Mouse (Mus musculus) lung, embryonic 14.5 days (tissue): ENCODE results near the gene Fat3. TPM values are rescaled to one million over a fixed set of nuclear protein-coding genes. Genes with fewer than 3 reads are reported as not detected.
A peak's percentile ranks its signal among the peaks of the same experiment; 100 is the strongest.

Experiments
- ATAC-seq: fragments of 200-750 bp; cut with Nextera tagmentation; 2 replicates; pipeline ENCODE4 v1.8.0; 2017; ENCODE audit warnings: mild to moderate bottlenecking, moderate TSS enrichment, moderate library complexity; ENCODE audit not compliant: insufficient read depth
- DNase-seq: peaks from one replicate; pipeline ENCODE4 v3.0.0-alpha.2; 2015
- H3K27ac ChIP-seq: fragments of 300-500 bp; sonication (generic); 2 replicates; pipeline ENCODE4 v1.5.1; 2014; ENCODE audit warnings: low read depth, mild to moderate bottlenecking, moderate library complexity
- H3K27me3 ChIP-seq: fragments of 300-500 bp; sonication (generic); 2 replicates; pipeline ENCODE4 v1.6.1; 2014; ENCODE audit warnings: low read length, control low read depth; ENCODE audit not compliant: insufficient read depth
- H3K36me3 ChIP-seq: fragments of 300-500 bp; sonication (generic); 2 replicates; pipeline ENCODE4 v1.6.1; 2014; ENCODE audit warnings: control low read depth; ENCODE audit not compliant: insufficient read depth
- H3K4me1 ChIP-seq: fragments of 300-500 bp; sonication (generic); 2 replicates; pipeline ENCODE4 v1.6.1; 2014; ENCODE audit warnings: antibody characterized with exemption, control low read depth; ENCODE audit not compliant: insufficient read depth
- H3K4me2 ChIP-seq: fragments of 300-500 bp; sonication (generic); 2 replicates; pipeline ENCODE4 v1.6.1; 2014; ENCODE audit warnings: mild to moderate bottlenecking
- H3K4me3 ChIP-seq: fragments of 300-500 bp; sonication (generic); 2 replicates; pipeline ENCODE4 v1.5.1; 2014; ENCODE audit warnings: low read depth, low read length
- H3K9ac ChIP-seq: fragments of 300-500 bp; sonication (generic); 2 replicates; pipeline ENCODE4 v1.6.1; 2014
- H3K9me3 ChIP-seq: fragments of 300-500 bp; sonication (generic); 2 replicates; pipeline ENCODE4 v1.6.1; 2016; ENCODE audit warnings: low read depth, low read length, control low read depth
- CTCF ChIP-seq: IDR thresholded peaks from 2 replicates; pipeline ENCODE4 v1.5.1; 2016; ENCODE audit warnings: antibody characterized with exemption, low read depth
- WGBS: fragments of 180-500 bp; shearing (Covaris S2); extraction: QIAGEN DNeasy Blood & Tissue Kit; methylation state at CpG from one replicate; pipeline ENCODE4 v1.1.7; 2014; 5-methylcytosine and 5-hydroxymethylcytosine counted together
- polyA plus RNA-seq: library from polyadenylated mRNA; unstranded; fragments of >200 nt; fragmentation: Nextera tagmentation; extraction: Ambion mirVana; gene quantifications from 2 replicates; pipeline ENCODE4 v1.2.1, GENCODE M21; 2014

Gene Fat3
- polyA plus RNA-seq, 1 experiment from 2014 or later = 1.2 TPM

DNA sequence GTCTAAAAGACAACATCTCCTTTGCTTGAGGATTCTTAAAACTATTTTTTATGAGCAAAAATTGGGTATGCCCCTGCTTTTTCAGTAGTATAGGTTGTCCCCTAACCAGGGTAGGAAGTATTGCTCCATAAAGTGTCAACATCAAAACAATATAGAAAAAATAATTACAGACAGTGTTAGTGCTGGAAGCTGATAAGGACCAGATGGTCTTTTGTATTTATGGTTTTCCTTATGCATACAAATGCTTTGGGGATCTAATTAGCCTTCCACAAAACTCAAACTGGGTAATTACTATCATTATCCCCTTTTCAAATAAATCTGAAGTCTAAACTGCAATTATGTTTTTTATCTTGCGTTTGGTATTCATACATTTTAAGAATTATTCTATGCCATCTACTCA lies 368.5 kb downstream of the Fat3 start:
- ATAC-seq = no peak
- no peak for DNase-seq
- no peaks in the 10 kb centered on the region for H3K9me3 ChIP-seq
- no peaks in the 10 kb centered on the region for H3K4me1 ChIP-seq
- no peak overlapping the region for H3K4me2 ChIP-seq
- WGBS = 86% methylated on average over 1 of the region's 1 CpGs
- H3K9ac ChIP-seq = no peak overlapping the region
- H3K27ac ChIP-seq = no peak overlapping the region
- no peaks in the 10 kb centered on the region for H3K27me3 ChIP-seq
- no peak overlapping the region for H3K4me3 ChIP-seq
- TF ChIP-seq CTCF = no peak
- H3K36me3 ChIP-seq = no peaks in the 10 kb centered on the region

- 78% methylated on average over 5 of the region's 5 CpGs for WGBS
- Histone ChIP-seq H3K4me2 (no peak overlapping the region), H3K9ac (no peak overlapping the region), H3K36me3 (no peaks in the 10 kb centered on the region), H3K27ac (no peak overlapping the region), H3K4me3 (no peak overlapping the region), H3K4me1 (no peaks in the 10 kb centered on the region), H3K9me3 (no peaks in the 10 kb centered on the region), H3K27me3 (no peaks in the 10 kb centered on the region)
- TF ChIP-seq CTCF = no peak
- ATAC-seq = no peak
- no peak for DNase-seq
These were observed 379.3 kb downstream of the Fat3 start for GRCm38 (mm10) chr9:16121756-16122155.

DNA sequence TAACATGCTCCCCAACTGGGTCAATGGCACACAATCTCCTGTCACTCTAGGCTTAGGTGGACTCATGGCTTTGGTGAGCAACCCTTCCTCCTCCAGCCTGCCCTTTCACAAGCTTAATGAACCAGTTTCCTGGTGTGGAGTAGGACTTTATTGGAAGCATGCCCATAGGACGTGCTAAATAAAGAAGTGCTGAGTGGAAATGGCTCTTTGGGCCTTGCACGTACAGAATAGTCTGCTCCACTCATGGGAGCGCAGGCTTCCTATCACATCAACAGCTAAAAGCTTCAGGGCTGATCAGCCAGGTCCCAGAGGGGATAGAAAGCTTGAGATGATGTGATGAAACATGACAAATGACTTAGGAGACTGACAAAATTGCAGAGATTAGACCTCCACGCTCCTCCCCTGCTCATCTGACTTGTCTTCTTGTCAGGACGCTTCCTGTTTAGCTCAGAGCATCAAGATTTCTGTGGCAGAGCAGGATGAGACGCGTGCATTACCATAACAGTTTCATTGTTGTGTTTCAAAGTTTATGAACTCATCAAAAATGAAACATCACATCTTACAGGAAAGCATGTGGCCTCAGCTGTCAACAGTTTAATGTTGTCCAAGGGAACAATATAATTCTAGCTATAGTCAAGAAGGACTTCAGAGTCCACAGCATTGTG lies 386.1 kb downstream of the Fat3 start:
- Histone ChIP-seq H3K27ac (peak overlapping the region; percentile 58; the same call in 1 of the 2 replicates), H3K4me2 (no peak overlapping the region), H3K4me1 (peaks cover 6% of the 10 kb centered on the region; the same call in 1 of the 2 replicates), H3K4me3 (no peak overlapping the region), H3K9me3 (no peaks in the 10 kb centered on the region), H3K27me3 (no peaks in the 10 kb centered on the region), H3K36me3 (no peaks in the 10 kb centered on the region), H3K9ac (no peak overlapping the region)
- ATAC-seq = peak; percentile 65; the same call in 1 of the 2 replicates
- no peak for TF ChIP-seq CTCF
- 38% methylated on average over 7 of the region's 7 CpGs for WGBS
- DNase-seq = peak; percentile 61

DNA sequence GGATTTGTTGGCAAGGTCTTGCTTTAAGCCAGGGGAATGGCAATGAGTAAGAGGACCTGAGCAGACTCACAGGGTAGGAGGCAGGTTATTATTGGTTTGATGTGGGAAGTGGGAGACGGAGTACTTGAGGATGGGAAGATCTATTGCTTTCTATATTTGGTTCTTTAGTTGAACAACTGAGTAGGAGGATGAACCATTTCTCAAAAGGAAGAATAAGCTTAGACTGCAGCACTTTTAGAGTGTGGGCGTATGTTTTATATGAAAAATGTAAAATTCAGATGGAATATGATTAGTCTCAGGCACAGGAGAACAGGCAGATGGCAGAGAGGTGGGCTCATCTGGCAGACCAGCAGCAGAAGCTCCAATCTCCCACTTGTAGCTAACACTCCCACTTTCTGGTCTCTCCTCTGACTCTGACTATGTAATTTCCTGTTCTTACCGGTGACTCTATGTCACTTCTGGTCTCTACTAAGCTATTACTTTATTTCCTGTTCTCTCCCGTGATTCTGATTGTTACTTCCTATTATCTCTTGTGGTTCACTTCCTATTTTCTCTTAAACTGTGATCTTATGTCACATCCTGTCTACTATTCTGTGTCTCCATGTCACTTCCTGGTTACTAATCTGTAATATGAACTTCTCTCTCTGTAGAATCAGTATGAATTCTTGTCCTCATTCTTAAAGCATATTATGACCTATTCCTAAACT lies 387.0 kb downstream of the Fat3 start:
- H3K27me3 ChIP-seq = no peaks in the 10 kb centered on the region
- H3K36me3 ChIP-seq = no peaks in the 10 kb centered on the region
- WGBS = 70% methylated on average over 4 of the region's 4 CpGs
- ATAC-seq (peak; percentile 31; the same call in 1 of the 2 replicates), DNase-seq (no peak)
- no peak overlapping the region for H3K4me2 ChIP-seq
- TF ChIP-seq CTCF = no peak
- peaks cover 6% of the 10 kb centered on the region; the same call in 1 of the 2 replicates for H3K4me1 ChIP-seq
- H3K9me3 ChIP-seq = no peaks in the 10 kb centered on the region
- H3K4me3 ChIP-seq = no peak overlapping the region
- 0 out of 2 replicates have a peak overlapping the region, but pooled peaks have one; percentile 58 for H3K27ac ChIP-seq
- no peak overlapping the region for H3K9ac ChIP-seq

DNA sequence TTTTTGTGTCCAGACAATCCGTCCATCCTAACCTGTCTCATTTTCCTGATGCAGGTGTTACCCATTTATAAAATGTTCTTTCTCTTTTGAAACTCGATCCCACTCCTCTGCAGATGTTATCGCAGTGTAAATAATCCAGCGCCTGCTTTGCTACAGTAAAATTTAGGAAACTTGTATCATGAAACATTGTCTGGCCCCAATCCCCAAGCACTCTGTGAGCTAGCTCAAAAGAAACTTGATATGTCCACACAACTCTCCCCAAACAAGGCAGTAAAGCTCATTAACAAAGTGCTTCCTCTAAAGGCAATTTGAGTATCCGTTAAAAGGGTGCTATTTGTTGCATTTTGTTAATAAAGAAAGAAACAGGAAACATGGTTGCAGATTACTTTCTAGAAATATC lies 393.2 kb downstream of the Fat3 start:
- H3K4me2 ChIP-seq = no peak overlapping the region
- no peaks in the 10 kb centered on the region for H3K27me3 ChIP-seq

GRCm38 (mm10) chr9:16107386-16107785 lies 393.7 kb downstream of the Fat3 start:
- no peak overlapping the region for H3K27ac ChIP-seq
- ATAC-seq (no peak), DNase-seq (no peak)
- H3K4me3 ChIP-seq = no peak overlapping the region
- TF ChIP-seq CTCF = no peak
- H3K4me1 ChIP-seq = no peaks in the 10 kb centered on the region
- 49% methylated on average over 5 of the region's 5 CpGs for WGBS
- H3K9ac ChIP-seq = no peak overlapping the region
- no peaks in the 10 kb centered on the region for H3K9me3 ChIP-seq
- no peak overlapping the region for H3K4me2 ChIP-seq
- no peaks in the 10 kb centered on the region for H3K27me3 ChIP-seq
- H3K36me3 ChIP-seq = no peaks in the 10 kb centered on the region

More for the DNA sequence above, 393.2 kb downstream of the Fat3 start:
- no peaks in the 10 kb centered on the region for H3K36me3 ChIP-seq
- TF ChIP-seq CTCF = no peak
- H3K4me1 ChIP-seq = no peaks in the 10 kb centered on the region
- ATAC-seq (no peak), DNase-seq (no peak)
- H3K9me3 ChIP-seq = no peaks in the 10 kb centered on the region
- H3K27ac ChIP-seq = no peak overlapping the region
- 31% methylated on average over 5 of the region's 5 CpGs for WGBS
- no peak overlapping the region for H3K4me3 ChIP-seq
- H3K9ac ChIP-seq = no peak overlapping the region

- WGBS = 71% methylated on average over 2 of the region's 2 CpGs
These were observed 402.5 kb downstream of the Fat3 start for GRCm38 (mm10) chr9:16098553-16098952.

More at GRCm38 (mm10) chr9:16098553-16098952, 402.5 kb downstream of the Fat3 start:
- DNase-seq (no peak), ATAC-seq (no peak)
- no peaks in the 10 kb centered on the region for H3K27me3 ChIP-seq
- no peaks in the 10 kb centered on the region for H3K9me3 ChIP-seq
- H3K4me2 ChIP-seq = no peak overlapping the region
- no peaks in the 10 kb centered on the region for H3K36me3 ChIP-seq
- H3K4me3 ChIP-seq = no peak overlapping the region
- no peak for TF ChIP-seq CTCF
- H3K4me1 ChIP-seq = no peaks in the 10 kb centered on the region
- H3K27ac ChIP-seq = no peak overlapping the region
- no peak overlapping the region for H3K9ac ChIP-seq
